Mouse (Mus musculus): ENCODE data around the gene Igbp1b.

Igbp1b gene

GRCm38 (mm10) chr6:138658516-138658915 lies at the start of gene Igbp1b:
Gene Igbp1b, minus strand, starts transcription at chr6:138658544.
- no peak for DNase-seq

- no peak for DNase-seq
Observed at GRCm38 (mm10) chr6:138682959-138683358, 24.6 kb upstream of the Igbp1b start.

- DNase-seq = no peak
Observed at GRCm38 (mm10) chr6:138672704-138673141, 14.4 kb upstream of the Igbp1b start.

- no peak for DNase-seq
Observed at GRCm38 (mm10) chr6:138665416-138665815, 7.1 kb upstream of the Igbp1b start.

DNA sequence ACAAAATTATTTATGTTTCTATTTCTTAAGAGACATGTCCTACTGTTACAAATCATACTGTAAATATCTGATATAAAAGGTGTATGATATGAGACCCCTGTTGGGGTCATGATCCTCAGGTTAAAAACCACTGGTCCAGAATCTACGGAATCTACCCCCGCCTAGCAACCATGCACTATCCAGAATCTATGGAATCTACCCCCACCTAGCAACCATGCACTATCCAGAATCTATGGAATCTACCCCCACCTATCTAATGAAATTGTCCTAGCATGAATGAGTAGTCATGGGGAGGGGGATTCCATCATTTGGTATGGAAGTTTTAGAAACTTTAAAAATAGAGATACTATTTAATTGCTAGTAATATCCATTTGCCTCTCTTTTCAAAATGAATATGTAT lies 12.7 kb downstream of the Igbp1b start:
- no peak for DNase-seq

DNA sequence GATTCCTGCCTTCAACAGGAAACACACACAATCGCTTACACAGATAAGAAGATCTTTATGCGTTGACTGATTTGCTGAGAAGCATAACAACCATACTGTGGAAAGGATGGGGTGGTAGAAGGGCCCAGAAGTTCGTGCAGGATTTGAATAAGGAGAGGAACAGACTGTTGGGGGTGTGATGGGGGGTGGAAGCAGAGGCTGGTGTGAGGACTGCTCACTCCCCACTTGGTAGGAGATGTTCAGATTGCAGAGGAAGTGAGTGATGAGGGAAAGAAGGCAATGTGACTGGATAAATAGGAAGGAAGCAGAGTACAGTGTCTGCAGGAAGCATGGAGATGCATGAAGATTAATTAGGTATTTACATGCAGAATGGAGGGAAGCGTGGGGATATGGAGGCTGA lies 19.0 kb downstream of the Igbp1b start:
- DNase-seq = no peak

GRCm38 (mm10) chr6:138620786-138621185 lies 37.6 kb downstream of the Igbp1b start:
- no peak for DNase-seq

DNA sequence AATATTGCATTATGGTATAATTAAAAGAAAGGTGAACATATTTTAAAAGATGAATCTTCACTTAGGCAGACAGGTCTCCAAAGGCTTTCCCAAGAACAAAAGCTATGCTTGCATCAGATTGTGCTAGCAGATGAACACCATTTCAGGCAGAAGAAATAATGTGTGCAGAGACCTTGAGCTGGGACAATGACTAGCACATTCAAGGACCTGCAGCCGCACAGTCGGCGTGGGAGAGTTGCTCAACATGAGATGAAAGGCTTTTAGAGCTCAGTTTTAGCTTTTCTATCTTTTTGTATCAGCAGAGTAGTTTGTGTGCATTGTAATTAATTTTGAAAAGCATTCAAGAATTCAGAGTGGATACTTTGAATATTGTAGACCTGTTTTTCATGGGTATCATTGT lies 39.9 kb downstream of the Igbp1b start:
- DNase-seq = no peak

All from cerebellum, postnatal 36 days (tissue).